13 mouse cellular contexts compared by ENCODE assay signal in genomic region chrX:167231150-167231549, GRCm38 (mm10). TPM values are rescaled to one million over a fixed set of nuclear protein-coding genes. Genes with fewer than 3 reads are reported as not detected.
A peak's percentile ranks its signal among the peaks of the same experiment; 100 is the strongest.
DNase-seq lines count a peak whose midpoint lies in the region; ATAC-seq lines count a peak whose summit lies in the region.
"Had no signal": no experiment of that assay in that cellular context is flagged by ENCODE, and none has a peak within 500 bp of the region (broad histone marks: within the 10 kb centered on the region; RNA-seq: fewer than 3 reads in every experiment).

No protein-coding gene starts in this region.

- 60% methylated on average over 8 of the region's 8 CpGs for WGBS in forebrain, embryonic 14.5 days
- WGBS in forebrain, embryonic 13.5 days, result 63% methylated on average over 8 of the region's 8 CpGs

- H3K9me3 ChIP-seq in forebrain, embryonic 14.5 days (replicated peaks; ENCODE audit: control insufficient read depth, low read length), result no peaks in the 10 kb centered on the region
- H3K9me3 ChIP-seq in forebrain, embryonic 13.5 days (replicated peaks), result no peaks in the 10 kb centered on the region
- H3K9me3 ChIP-seq: hindbrain, embryonic 12.5 days had no signal

- no peak overlapping the region for H3K27ac ChIP-seq in forebrain, embryonic 14.5 days (ENCODE audit: low read depth, low read length)
- no peak overlapping the region for H3K27ac ChIP-seq in forebrain, embryonic 13.5 days
- H3K27ac ChIP-seq: hindbrain, embryonic 12.5 days; liver, embryonic 14.5 days had no signal

- no peaks in the 10 kb centered on the region for H3K4me1 ChIP-seq in forebrain, embryonic 14.5 days (ENCODE audit: control insufficient read depth, insufficient read depth, low read length)
- H3K4me1 ChIP-seq in forebrain, embryonic 13.5 days, result 0 out of 2 replicates have a peak, but pooled peaks cover 3% of the 10 kb centered on the region
- H3K4me1 ChIP-seq: hindbrain, embryonic 12.5 days had no signal

- H3K4me2 ChIP-seq in forebrain, embryonic 14.5 days (ENCODE audit: low read length), result no peak overlapping the region
- no peak overlapping the region for H3K4me2 ChIP-seq in forebrain, embryonic 13.5 days
- H3K4me2 ChIP-seq: hindbrain, embryonic 12.5 days had no signal

- no peaks in the 10 kb centered on the region for H3K36me3 ChIP-seq in forebrain, embryonic 14.5 days (ENCODE audit: control insufficient read depth, insufficient read depth, low read length)
- no peaks in the 10 kb centered on the region for H3K36me3 ChIP-seq in forebrain, embryonic 13.5 days (ENCODE audit: poor library complexity, severe bottlenecking)
- H3K36me3 ChIP-seq: hindbrain, embryonic 12.5 days had no signal

- no peak overlapping the region for H3K9ac ChIP-seq in forebrain, embryonic 14.5 days (ENCODE audit: low read length)
- H3K9ac ChIP-seq in forebrain, embryonic 13.5 days, result no peak overlapping the region
- H3K9ac ChIP-seq: hindbrain, embryonic 12.5 days; liver, embryonic 14.5 days had no signal

- ATAC-seq in forebrain, embryonic 14.5 days, result no peak
- ATAC-seq in forebrain, embryonic 13.5 days, result no peak

- H3K4me3 ChIP-seq in forebrain, embryonic 14.5 days (ENCODE audit: low read depth, low read length), result no peak overlapping the region
- H3K4me3 ChIP-seq in forebrain, embryonic 13.5 days, result no peak overlapping the region
- H3K4me3 ChIP-seq: hindbrain, embryonic 12.5 days; myocyte had no signal

- H3K27me3 ChIP-seq in forebrain, embryonic 14.5 days (replicated peaks; ENCODE audit: control insufficient read depth, insufficient read depth, low read length), result no peaks in the 10 kb centered on the region
- peaks cover 3% of the 10 kb centered on the region; the same call in 1 of the 2 replicates for H3K27me3 ChIP-seq in forebrain, embryonic 13.5 days

- peak; percentile 3 for DNase-seq in forebrain, embryonic 14.5 days (ENCODE audit: low spot score)
- DNase-seq in spleen, postnatal 36 days (ENCODE audit: low spot score in 2 of 2), result peak; percentile 68 to 79
- no peak for DNase-seq in spleen, adult 12 weeks (ENCODE audit: low spot score)
- peak; percentile 77 for DNase-seq in naive thymus-derived CD4-positive, alpha-beta T cell, adult 2 months (ENCODE audit: low read depth)
- DNase-seq in retina, embryonic 14.5 days (ENCODE audit: low spot score), result no peak
- DNase-seq in layer of hippocampus, postnatal 14 days (ENCODE audit: low spot score in 2 of 2), result no peak
- DNase-seq in gastrocnemius, adult 8-10 months (ENCODE audit: low spot score in 2 of 2), result no peak
- DNase-seq: cerebellum, adult 8-10 months; right cerebral cortex, postnatal 14 days had no signal

RNA-seq across cellular contexts. Expression of gene Tmsb4x, which starts 22.0 kb away (rescaled TPM):
- polyA plus RNA-seq in forebrain, embryonic 14.5 days (2014; fragmentation: Nextera tagmentation; extraction: Ambion mirVana), result 7,141 and 7,206 TPM in 2 replicates
- polyA plus RNA-seq in forebrain, embryonic 13.5 days (2015; fragmentation: Nextera tagmentation; extraction: Ambion mirVana), result 6,273 and 8,315 TPM in 2 replicates
- total RNA-seq in layer of hippocampus, postnatal 14 days (2021), result 1,000 to 10,000 TPM; 1,983 to 2,031 TPM
- 100 to 1,000 TPM; 149 to 210 (median 158) TPM for total RNA-seq in gastrocnemius, adult 8-10 months (2022)

RNA-seq across cellular contexts. Expression of gene Tlr8, which starts 33.0 kb away (rescaled TPM):
- polyA plus RNA-seq in forebrain, embryonic 14.5 days (2014; fragmentation: Nextera tagmentation; extraction: Ambion mirVana), result 0.17 and 0.22 TPM in 2 replicates
- polyA plus RNA-seq in forebrain, embryonic 13.5 days (2015; fragmentation: Nextera tagmentation; extraction: Ambion mirVana), result 0.08 and 0.13 TPM in 2 replicates
- under 1 TPM; 0.12 to 0.53 TPM for total RNA-seq in layer of hippocampus, postnatal 14 days (2021)
- total RNA-seq in gastrocnemius, adult 8-10 months (2022), result under 1 TPM in 3 of 4 experiments, not detected in 1; 0.29 to 0.83 (median 0.46) TPM
- polyA plus RNA-seq: myocyte had no signal

Comparison
In these comparisons a context has a peak if more than half of its experiments do, and no peak if none do; other contexts are left out.
1. DNase-seq: peak in forebrain, embryonic 14.5 days (single experiment), spleen, postnatal 36 days (2 of 2) and naive thymus-derived CD4-positive, alpha-beta T cell, adult 2 months (single experiment); none in spleen, adult 12 weeks (single experiment), retina, embryonic 14.5 days (single experiment), layer of hippocampus, postnatal 14 days (0 of 2) and gastrocnemius, adult 8-10 months (0 of 2).
2. RNA of gene Tmsb4x, which starts 22.0 kb away (total RNA-seq): 1,983 to 2,031 TPM in layer of hippocampus, postnatal 14 days; 149 to 210 TPM in gastrocnemius, adult 8-10 months; every median in the first group is over 4 times any median in the second.